Mouse (Mus musculus) bone marrow macrophage, adult 2 months (primary cell): ENCODE data around the gene Rpl9-ps6.

Experiments
- CTCF ChIP-seq: IDR thresholded peaks from 2 replicates; pipeline ENCODE4 v1.5.1; 2012; ENCODE audit warnings: low read depth, mild to moderate bottlenecking, low read length, moderate library complexity
- POLR2A ChIP-seq: IDR thresholded peaks from 2 replicates; pipeline ENCODE4 v1.6.1; 2012; ENCODE audit warnings: mild to moderate bottlenecking, low read depth, low read length, borderline replicate concordance

- TF ChIP-seq CTCF (no peak), POLR2A (no peak)
Observed at GRCm38 (mm10) chr19:32424706-32425105, 41.7 kb downstream of the Rpl9-ps6 start.
